Mouse (Mus musculus) neural tube, embryonic 13.5 days (tissue): ENCODE measurements around the gene Nkx2-3. TPM values are rescaled to one million over a fixed set of nuclear protein-coding genes. Genes with fewer than 3 reads are reported as not detected.

Experiments
- ATAC-seq: fragments of 200-750 bp; cut with Nextera tagmentation; 2 replicates; pipeline ENCODE4 v1.8.0; 2017; ENCODE audit warnings: low read depth, mild to moderate bottlenecking, moderate TSS enrichment, moderate library complexity
- H3K27ac ChIP-seq: fragments of 300-500 bp; sonication (generic); replicated peaks from 2 replicates; pipeline ENCODE4 v1.5.1; 2015; ENCODE audit warnings: moderate library complexity, mild to moderate bottlenecking, inconsistent platforms
- H3K27me3 ChIP-seq: fragments of 300-500 bp; sonication (generic); 2 replicates; pipeline ENCODE4 v1.6.1; 2015; ENCODE audit warnings: mild to moderate bottlenecking, inconsistent platforms
- H3K36me3 ChIP-seq: fragments of 300-500 bp; sonication (generic); 2 replicates; pipeline ENCODE4 v1.6.1; 2015; ENCODE audit warnings: mild to moderate bottlenecking, inconsistent platforms
- H3K4me1 ChIP-seq: fragments of 300-500 bp; sonication (generic); replicated peaks from 2 replicates; pipeline ENCODE4 v1.6.1; 2015; ENCODE audit warnings: inconsistent platforms
- H3K4me2 ChIP-seq: fragments of 300-500 bp; sonication (generic); 2 replicates; pipeline ENCODE4 v1.6.1; 2015; ENCODE audit warnings: inconsistent platforms, mild to moderate bottlenecking, moderate library complexity
- H3K4me3 ChIP-seq: fragments of 300-500 bp; sonication (generic); 2 replicates; pipeline ENCODE4 v1.5.1; 2015; ENCODE audit warnings: mild to moderate bottlenecking, inconsistent platforms
- H3K9ac ChIP-seq: fragments of 300-500 bp; sonication (generic); 2 replicates; pipeline ENCODE4 v1.6.1; 2015; ENCODE audit warnings: moderate library complexity, mild to moderate bottlenecking, inconsistent platforms
- H3K9me3 ChIP-seq: fragments of 300-500 bp; sonication (generic); 2 replicates; pipeline ENCODE4 v1.6.1; 2016; ENCODE audit warnings: inconsistent platforms
- WGBS: fragments of 180-500 bp; shearing (Covaris S2); methylation state at CpG from one replicate; pipeline ENCODE4 v1.1.7; 2015; 5-methylcytosine and 5-hydroxymethylcytosine counted together
- polyA plus RNA-seq: library from polyadenylated mRNA; unstranded; fragments of >200 nt; fragmentation: Nextera tagmentation; extraction: Ambion mirVana; gene quantifications from 2 replicates; pipeline ENCODE4 v1.2.1, GENCODE M21; 2015

Nkx2-3 gene
- polyA plus RNA-seq, 1 experiment from 2014 or later: not detected

DNA sequence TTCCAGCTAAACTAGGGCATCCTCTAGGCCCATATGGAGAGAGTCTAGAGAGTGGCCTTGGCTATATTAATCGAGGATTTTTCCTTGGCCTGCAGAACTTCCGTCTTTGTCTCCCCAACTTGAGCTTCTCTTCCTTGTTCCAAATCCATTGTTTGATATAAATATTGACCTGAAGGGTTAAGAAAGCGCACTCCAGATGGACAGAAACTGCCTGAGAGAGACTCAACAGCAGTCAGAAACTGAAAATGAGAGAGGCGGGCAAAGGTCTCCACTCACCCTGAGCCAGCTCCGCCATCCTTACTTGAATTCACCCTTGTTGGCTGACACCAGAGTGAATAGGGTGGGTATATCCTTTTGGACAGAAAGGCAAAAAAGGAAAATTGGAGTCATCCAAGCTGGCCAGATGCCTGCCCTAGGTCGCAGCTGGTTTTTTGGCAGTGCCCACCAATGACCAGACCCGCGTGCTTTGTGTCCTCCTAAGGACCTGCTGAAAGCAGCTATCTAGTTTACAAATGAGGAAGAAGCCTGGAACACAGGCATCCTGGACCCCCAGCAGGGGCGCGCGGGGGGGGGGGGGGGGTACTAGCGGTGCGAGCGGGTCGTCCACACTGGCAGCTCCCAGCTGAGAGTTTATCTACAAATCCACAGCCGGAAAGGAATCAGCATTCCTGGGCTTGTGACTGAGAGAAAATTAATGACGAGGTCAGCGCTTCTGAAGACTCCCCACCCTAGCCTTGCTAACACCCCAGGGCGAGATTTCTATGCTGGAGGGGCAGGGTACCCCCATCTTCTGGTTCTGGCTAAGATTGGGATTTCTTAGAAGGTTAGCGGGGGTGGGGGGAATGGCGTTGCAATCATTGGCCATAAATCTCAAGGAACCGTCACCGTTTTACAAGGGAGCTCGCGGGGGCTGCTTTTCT lies 13.1 kb upstream of the Nkx2-3 start:
- Histone ChIP-seq H3K9ac (no peak overlapping the region), H3K9me3 (no peaks in the 10 kb centered on the region), H3K27me3 (peaks cover 100% of the 10 kb centered on the region), H3K27ac (no peak overlapping the region), H3K36me3 (no peaks in the 10 kb centered on the region), H3K4me1 (peaks cover 13% of the 10 kb centered on the region), H3K4me2 (peak overlapping the region; percentile 22; the same call in 1 of the 2 replicates), H3K4me3 (no peak overlapping the region)
- WGBS: 3% methylated on average over 25 of the region's 25 CpGs
- ATAC-seq: no peak

DNA sequence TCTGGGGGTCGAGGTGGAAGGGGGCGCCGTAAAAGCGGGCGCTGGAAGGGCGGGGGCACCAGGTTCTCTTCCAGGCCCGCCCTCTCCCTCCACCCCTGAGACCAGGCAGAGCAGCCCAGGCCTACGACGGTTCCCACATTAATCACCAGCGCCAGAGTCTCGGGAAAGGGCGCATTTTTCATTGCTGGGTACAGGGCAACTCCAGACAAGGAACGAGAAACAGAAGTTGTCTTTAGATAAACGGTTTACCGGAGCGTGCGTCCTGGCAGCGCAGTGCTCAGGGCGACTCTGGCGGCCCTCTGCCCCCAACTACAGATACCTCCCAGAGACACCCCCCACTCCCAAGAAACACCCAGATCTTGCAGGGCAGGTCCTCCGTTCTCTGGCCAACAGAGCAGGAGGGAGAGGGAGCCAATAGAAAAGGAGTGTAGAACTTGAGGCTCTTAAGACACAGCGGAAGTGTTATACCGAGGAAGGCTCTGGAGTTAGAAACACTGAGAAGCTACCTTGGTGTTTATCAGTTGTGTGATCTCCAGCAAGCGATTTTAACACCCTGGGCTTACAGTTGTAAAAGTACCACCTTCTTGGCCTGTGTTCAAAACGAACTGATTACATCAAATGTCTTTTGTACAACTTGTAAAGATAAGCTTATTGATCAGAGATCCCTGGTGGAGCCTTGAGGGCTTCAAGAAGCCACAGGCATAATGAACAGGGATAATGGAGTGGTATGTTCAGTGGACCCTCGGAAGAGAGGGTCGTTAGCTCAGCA lies 12.2 kb upstream of the Nkx2-3 start:
- no peaks in the 10 kb centered on the region for H3K36me3 ChIP-seq
- no peak overlapping the region for H3K27ac ChIP-seq
- no peak overlapping the region for H3K4me3 ChIP-seq
- H3K9ac ChIP-seq: no peak overlapping the region
- H3K4me2 ChIP-seq: peak overlapping the region; percentile 22; the same call in 1 of the 2 replicates
- H3K27me3 ChIP-seq: peaks cover 100% of the 10 kb centered on the region
- H3K9me3 ChIP-seq: no peaks in the 10 kb centered on the region
- under 1% methylated on average over 27 of the region's 27 CpGs for WGBS
- H3K4me1 ChIP-seq: peaks cover 13% of the 10 kb centered on the region
- ATAC-seq: no peak

DNA sequence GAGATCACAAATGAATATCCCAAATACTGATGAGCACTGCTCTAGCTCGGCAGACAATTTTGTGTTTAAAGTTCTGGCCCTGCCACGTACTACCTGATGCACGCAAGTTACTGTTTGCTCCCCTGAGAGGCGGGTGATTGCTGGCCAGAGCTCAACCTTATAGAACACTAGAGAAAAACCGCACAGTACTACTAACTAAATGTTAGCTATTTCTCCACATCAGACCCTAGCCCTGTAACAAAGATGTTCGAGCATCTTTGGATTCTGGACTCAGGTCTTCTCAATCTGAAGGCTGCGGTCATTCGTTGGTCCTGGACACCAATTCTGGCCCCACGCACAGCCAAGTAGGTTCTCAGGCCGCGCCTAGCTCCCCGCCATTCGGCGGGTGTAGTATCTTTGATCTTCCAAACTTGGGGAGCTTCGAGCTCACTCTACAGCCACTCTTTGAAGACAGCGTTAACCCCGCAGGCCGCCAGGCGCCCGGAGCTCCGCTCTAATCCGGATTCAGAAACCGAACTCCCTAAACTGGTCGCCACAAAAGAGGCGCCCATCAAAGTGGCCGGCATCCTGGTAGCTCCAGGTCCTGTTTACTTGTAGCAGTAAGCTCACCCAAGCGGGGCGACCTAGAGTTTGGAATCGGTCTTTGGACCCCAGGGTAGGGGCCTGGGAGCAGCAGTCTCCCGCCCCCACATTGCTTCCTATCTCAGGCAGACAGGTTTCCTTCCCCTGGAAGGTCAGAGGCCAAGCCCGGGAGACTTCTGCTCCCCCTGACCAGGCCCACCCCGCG lies 11.4 kb upstream of the Nkx2-3 start:
- Histone ChIP-seq H3K27me3 (peaks cover 100% of the 10 kb centered on the region), H3K27ac (no peak overlapping the region), H3K4me1 (peaks cover 13% of the 10 kb centered on the region), H3K4me3 (no peak overlapping the region), H3K4me2 (no peak overlapping the region), H3K9me3 (no peaks in the 10 kb centered on the region), H3K9ac (no peak overlapping the region), H3K36me3 (no peaks in the 10 kb centered on the region)
- ATAC-seq: no peak
- WGBS: under 1% methylated on average over 33 of the region's 33 CpGs

DNA sequence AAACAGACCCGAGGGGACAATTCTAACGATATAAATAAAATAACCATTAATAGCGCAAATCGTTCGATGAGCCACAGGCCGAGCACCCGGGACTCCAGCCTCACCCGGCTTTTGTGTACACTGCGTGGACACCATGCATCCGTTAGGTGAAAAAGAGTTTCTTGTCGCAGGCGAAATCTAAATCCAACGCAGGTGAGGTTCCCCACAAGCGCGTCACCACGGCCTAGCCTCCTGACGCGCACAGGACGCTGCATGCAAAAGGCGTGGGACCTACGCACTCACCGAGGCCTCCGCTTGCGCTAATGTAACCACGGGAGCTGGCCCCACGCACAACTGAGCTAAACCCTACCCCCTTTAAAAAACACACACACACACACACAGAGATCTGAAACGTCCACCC lies 10.7 kb upstream of the Nkx2-3 start:
- under 1% methylated on average over 27 of the region's 27 CpGs for WGBS
- Histone ChIP-seq H3K27ac (no peak overlapping the region), H3K4me2 (no peak overlapping the region), H3K4me1 (peaks cover 13% of the 10 kb centered on the region), H3K4me3 (no peak overlapping the region), H3K9me3 (no peaks in the 10 kb centered on the region), H3K27me3 (peaks cover 100% of the 10 kb centered on the region), H3K36me3 (no peaks in the 10 kb centered on the region), H3K9ac (no peak overlapping the region)
- no peak for ATAC-seq

DNA sequence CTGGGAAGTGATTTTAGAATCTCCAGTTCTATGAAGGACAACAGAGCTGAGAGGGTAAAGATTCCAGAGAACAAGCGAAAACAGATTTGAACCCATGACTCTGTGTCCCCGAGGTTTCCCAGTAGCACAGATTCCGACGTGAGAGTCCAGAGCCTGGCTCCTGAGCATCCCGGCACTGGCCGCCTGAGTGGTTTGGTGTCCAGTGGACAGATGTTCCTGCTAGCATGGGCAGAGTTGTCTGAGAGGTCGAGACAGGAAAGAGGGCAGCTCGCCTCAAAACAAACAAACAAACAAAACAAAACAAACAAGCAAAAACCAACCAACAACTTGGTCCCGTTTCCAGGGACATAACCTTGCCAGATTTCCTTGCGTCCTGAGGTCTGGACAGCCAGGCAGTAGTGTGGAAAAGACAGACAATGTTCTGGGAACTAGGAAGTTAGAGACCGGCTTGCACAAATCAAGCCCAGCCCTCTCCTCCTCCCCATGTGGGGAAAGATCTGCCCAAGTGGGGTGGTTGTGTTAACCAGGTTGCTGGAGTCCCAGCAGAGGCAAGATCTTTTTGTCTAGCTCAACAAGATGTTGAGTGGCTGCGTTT lies 10.0 kb upstream of the Nkx2-3 start:
- Histone ChIP-seq H3K4me3 (no peak overlapping the region), H3K36me3 (no peaks in the 10 kb centered on the region), H3K9me3 (no peaks in the 10 kb centered on the region), H3K27me3 (peaks cover 100% of the 10 kb centered on the region), H3K4me1 (peaks cover 13% of the 10 kb centered on the region), H3K27ac (no peak overlapping the region), H3K9ac (no peak overlapping the region), H3K4me2 (no peak overlapping the region)
- WGBS: 2% methylated on average over 12 of the region's 12 CpGs
- ATAC-seq: no peak

DNA sequence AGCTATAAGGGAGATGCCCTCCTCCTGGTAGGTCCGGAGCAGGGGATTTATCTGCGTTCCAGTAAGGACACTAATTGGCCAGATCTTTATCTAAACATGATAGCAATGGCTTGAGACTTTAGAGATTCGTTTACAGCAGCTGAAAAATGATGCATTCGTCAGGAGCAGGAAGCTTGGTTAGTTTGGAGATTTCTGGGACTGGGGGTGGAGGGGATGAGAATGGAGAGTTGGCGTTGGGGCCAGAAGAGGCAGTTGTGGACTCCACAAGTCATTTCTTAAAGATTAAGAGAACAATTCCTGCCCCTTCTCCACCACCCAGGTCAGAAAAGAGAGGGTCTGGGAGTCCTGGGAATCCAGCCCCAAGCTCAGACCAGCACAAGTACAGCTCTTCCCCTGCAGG lies 8.6 kb upstream of the Nkx2-3 start:
- Histone ChIP-seq H3K27me3 (peaks cover 100% of the 10 kb centered on the region), H3K4me3 (no peak overlapping the region), H3K9ac (no peak overlapping the region), H3K27ac (no peak overlapping the region), H3K4me2 (no peak overlapping the region), H3K36me3 (no peaks in the 10 kb centered on the region), H3K4me1 (peaks cover 13% of the 10 kb centered on the region), H3K9me3 (no peaks in the 10 kb centered on the region)
- ATAC-seq: no peak
- 3% methylated on average over 5 of the region's 5 CpGs for WGBS

DNA sequence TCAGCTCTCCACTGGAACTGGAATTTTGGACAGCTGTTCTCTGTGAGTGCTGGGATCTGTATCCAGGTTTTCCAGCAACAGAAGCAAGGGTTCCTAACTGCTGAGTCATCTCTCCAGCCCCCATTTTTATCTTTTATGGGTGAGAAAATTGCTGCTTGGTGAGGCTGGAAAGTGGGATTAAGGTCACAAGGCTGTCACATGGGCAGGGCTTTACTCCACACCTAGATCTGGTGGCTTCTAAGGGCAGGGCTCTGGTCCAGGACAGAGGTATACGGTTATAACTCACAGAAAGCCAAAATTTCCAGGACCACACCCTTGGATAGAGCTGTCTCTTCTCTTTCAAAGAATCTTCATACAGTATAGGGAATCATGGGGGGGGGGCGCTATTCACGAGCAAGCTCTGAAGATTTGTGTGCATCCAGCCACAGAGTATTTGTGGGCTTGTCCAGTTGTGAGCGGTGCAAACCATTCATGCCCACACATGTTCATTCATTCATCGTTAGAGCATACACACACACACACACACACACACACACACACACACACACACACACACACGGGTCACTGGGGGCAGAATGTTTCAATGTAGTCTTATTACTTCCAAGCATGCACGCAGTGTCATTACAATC lies 7.5 kb upstream of the Nkx2-3 start:
- Histone ChIP-seq H3K4me1 (peaks cover 7% of the 10 kb centered on the region), H3K4me3 (no peak overlapping the region), H3K27ac (no peak overlapping the region), H3K4me2 (no peak overlapping the region), H3K9me3 (no peaks in the 10 kb centered on the region), H3K36me3 (no peaks in the 10 kb centered on the region), H3K9ac (no peak overlapping the region), H3K27me3 (peaks cover 99% of the 10 kb centered on the region)
- ATAC-seq: no peak
- WGBS: 8% methylated on average over 7 of the region's 7 CpGs

DNA sequence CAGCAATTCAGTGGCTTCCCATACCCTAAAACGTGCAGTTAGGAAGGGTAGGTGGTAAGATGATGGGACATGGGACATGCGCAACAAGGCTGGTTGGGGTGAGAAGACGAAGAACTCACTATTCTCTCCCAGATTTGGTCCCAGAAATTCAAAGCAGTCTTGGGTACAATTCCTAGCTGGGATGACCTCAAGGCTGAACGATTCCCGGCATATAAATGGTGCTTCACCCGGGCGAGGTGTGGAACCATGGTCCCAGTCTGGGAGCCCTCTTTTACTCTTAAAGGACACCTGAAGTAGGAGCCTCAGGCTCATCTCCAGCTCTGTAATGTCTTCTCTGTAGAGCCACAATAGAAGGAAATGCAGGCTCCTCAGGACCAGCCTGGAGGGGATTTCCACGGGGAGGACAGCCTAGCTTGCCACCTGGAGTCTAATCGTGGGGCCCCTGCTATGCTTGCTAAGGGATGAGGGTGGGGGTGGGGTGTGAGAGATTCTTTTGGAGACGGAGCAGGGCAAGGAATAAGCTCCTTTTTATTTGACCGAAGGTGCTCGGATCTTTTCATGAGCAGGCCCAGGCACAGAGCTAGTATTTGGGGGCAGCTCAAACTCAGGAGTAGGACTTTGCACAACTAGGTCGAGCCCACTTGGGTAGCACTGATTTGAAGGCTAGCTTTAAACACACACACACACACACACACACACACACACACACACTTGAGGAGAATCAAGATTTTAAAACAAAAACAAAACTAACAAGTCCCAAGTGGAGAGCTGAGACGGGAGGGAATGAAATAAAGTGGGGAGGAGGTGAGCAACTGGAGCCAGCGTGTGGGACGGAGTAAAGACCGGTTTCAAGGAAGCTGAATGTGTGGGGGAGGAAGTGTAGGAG lies 6.2 kb upstream of the Nkx2-3 start:
- peaks cover 99% of the 10 kb centered on the region for H3K27me3 ChIP-seq
- no peaks in the 10 kb centered on the region for H3K9me3 ChIP-seq
- 2% methylated on average over 17 of the region's 17 CpGs for WGBS
- no peak overlapping the region for H3K9ac ChIP-seq
- H3K27ac ChIP-seq: no peak overlapping the region
- H3K36me3 ChIP-seq: no peaks in the 10 kb centered on the region
- H3K4me1 ChIP-seq: no peaks in the 10 kb centered on the region
- no peak overlapping the region for H3K4me3 ChIP-seq
- no peak for ATAC-seq
- no peak overlapping the region for H3K4me2 ChIP-seq

DNA sequence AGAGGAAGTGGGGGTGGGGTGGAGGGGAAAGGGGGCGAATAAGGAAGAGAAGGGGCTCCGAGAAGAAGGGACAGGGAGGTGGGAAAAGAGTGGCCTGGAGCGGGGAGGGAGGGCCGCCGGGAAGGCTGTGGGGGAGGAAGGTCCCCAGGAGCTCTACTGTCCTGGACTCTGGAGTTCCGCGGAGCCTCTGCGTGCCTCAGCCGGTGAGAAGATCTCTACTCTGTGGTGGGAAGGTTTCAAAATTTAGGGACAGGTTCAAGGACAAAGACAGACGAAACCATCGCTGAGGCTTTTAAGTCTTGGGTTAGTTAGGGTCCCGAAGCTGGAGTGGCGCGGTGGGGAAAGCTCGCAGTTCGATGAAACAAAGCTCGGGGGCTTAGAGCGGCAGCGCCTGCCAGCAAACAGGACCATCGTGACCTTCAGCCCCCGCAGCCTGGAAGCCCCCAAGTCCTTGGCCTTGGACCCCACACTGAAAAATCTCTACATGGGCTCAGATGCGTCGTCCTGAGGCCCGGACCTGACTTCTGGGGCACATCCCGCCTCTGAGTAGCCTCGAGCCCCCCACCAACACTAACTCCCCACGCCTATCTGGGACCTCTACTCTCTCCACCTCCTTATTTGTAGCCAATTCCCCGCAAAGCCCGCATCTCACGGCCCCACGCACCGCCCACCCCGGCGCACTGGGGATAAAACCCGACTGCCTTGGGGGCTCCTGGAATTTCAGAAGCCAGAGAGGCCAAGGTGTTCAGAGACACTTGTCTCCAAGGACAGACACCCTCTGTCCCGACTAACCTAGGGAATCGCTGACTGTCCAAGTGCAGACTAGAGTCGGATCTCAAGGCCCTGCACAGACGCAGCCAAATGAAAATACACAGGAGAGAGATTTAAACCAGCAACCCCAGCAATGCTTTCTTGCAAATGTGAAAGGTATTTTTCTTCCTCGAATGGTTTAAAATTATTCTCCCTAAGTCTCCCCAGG lies 5.3 kb upstream of the Nkx2-3 start:
- Histone ChIP-seq H3K9me3 (no peaks in the 10 kb centered on the region), H3K27ac (no peak overlapping the region), H3K27me3 (peaks cover 99% of the 10 kb centered on the region), H3K36me3 (no peaks in the 10 kb centered on the region), H3K4me3 (no peak overlapping the region), H3K4me1 (peaks cover 2% of the 10 kb centered on the region; the same call in 1 of the 2 replicates), H3K4me2 (no peak overlapping the region), H3K9ac (no peak overlapping the region)
- under 1% methylated on average over 40 of the region's 40 CpGs for WGBS
- ATAC-seq: no peak
